Mouse (Mus musculus) CD4-positive, CD25-positive, alpha-beta regulatory T cell, adult 4 months (primary cell): ENCODE data around the gene Sar1b. TPM values are rescaled to one million over a fixed set of nuclear protein-coding genes. Genes with fewer than 3 reads are reported as not detected.
"Not testable (repeated sequence)": the region's sequence is repeated elsewhere in the genome, so short reads cannot be mapped to it uniquely, and the experiment has no call there.

Source experiments
- ATAC-seq: one replicate; pipeline ENCODE4 v1.8.0; 2017
- polyA plus RNA-seq, 2 experiments: library from polyadenylated mRNA; unstranded; fragments of 100-300 nt; shearing (Covaris generic); gene quantifications; one replicate each; pipeline ENCODE4 v1.2.1; 2017

The Sar1b gene
- polyA plus RNA-seq, 2 experiments from 2014 or later, result 128 to 129 TPM

DNA sequence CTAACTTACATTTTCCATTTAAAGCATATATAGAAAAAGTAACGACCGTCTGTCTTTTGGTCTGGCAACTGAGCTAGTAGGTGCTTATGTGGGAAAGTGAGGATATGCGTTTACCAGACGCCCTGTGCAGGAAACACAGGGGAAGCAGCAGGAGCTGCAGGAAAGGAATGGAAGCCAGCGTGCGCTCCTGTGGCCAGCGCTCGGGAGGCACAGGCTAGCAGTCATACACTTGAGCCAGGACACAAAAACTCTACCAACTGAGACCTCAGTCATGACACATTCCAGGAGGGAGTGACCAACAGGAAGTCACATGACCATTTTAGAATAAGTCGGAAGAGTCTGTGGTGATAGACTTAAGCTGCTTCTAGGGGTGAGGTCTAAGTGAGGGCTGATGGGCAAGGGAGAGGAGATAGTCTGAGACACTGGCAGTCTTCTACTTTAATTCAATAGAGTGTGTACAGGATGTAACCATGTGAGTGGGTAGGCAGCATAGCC is 17.3 kb downstream of the Sar1b start:
- no peak for ATAC-seq

DNA sequence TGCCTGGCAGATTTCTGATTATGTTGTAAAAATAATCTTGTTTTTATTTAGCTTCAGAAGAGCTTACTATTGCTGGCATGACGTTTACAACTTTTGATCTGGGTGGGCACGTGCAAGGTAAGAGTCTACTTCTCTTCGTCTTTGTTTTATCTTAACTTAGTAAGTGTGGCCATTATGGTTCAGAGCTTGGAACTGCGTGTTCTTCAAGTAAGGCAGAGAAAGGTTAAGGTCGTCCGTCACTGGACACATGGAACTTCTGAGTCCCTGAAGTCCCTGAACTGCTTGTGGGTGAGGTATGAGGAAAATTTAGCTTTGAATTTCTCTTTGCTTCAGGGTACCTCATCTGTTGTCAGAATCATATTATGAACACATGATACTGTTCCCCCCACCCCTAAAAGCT is 19.2 kb downstream of the Sar1b start:
- ATAC-seq, result no peak

DNA sequence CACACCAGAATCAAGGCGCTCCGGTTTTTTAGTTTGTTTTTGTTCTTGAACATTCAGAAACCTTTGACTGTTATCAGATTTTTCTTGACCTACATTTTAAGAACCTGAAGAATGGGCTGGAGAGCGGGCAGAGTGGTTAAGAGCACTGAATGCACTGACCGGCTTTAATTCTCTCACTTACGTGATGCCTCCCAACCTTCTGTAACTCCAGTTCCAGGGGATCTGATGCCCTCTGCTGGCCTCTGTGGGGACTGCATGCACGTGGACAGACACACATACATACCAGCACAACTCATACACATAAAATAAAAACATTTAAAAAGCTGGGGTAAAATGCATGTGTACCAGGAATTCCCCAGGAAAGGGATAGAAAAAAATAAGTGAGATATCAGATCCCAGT is 22.4 kb downstream of the Sar1b start:
- no peak for ATAC-seq

DNA sequence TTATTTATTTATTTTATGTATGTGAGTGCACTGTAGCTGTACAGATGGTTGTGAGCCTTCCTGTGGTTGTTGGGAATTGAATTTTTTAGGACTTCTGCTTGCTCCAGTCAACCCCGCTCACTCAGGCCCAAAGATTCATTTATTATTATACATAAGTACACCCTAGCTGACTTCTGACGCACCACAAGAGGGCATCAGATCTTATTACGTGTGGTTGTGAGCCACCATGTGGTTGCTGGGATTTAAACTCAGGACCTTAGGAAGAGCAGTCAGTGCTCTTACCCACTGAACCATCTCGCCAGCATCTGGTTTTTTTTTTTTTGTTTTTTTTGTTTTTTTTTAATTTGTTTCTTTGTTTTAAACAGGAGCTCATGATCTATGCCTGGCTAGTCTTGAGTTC is 26.2 kb downstream of the Sar1b start:
- ATAC-seq, result not testable (repeated sequence)

DNA sequence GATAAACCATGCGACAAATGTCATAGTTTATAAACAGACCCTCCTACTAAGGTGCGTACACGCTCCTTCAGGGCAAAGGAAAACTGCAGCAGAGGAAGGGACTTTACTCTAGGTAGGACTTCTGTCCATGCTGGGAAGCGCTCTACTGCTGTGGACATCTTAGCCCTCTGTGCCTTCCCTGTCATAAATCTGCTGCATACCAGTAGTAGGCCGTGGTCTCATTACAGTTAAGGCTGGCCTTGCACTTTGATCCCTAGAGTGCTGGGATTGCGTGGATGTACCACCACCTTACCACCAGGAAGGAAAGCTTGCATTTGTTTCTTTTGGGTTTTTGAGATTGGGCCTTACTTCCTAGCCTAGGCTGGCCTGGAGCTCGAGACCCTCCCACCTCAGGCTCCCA is 27.2 kb downstream of the Sar1b start:
- no peak for ATAC-seq

DNA sequence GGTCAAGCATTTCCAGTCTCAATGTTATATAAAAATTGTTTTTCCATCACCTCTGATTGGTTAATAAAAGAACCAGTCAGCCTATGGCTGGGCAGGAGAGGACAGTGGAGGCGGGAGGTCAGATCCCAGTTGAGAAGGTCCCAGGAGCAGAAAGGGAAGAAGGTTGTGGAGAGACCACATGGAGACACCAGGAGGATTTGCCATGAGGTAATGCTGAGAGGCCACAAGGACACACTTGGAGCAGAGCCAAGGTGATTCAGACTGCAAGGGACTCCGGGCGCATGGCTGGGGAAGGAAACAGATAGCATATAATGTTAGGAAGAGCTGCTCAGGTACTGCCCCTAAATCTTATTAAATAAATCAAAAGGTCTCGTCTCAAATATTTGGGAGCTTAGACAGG is 32.8 kb downstream of the Sar1b start:
- no peak for ATAC-seq

DNA sequence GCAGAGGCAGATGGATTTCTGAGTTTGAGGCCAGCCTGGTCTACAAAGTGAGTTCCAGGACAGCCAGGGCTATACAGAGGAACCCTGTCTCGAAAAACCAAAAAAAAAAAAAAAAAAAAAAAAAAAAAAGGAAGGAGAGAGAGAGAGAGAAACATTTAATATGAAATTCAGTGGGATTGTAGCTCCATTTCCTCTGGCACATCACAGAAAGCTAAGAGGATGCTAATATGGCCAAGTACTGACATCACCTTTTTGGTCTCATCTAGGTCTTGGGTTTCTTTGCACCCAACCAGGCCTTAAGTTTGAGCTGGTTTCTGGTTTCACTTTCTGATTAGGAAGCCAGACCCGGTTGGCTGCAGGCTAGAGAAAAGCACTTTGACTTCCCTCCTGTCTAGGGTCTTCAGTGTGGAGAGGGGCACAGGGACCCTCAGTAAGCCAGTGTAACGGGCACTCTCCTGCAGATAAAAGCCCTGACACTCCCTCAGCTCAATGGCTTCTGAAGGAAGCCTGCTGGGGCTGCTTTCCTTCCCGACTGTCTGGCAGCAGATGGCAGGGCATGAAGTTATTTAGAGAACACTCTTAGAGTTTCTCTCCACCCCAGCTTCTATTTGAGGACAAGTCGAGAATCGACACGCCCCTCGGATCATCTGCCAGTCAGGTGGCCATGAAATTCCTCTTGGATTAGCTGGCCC is 37.3 kb downstream of the Sar1b start:
- ATAC-seq, result peak; percentile 75

DNA sequence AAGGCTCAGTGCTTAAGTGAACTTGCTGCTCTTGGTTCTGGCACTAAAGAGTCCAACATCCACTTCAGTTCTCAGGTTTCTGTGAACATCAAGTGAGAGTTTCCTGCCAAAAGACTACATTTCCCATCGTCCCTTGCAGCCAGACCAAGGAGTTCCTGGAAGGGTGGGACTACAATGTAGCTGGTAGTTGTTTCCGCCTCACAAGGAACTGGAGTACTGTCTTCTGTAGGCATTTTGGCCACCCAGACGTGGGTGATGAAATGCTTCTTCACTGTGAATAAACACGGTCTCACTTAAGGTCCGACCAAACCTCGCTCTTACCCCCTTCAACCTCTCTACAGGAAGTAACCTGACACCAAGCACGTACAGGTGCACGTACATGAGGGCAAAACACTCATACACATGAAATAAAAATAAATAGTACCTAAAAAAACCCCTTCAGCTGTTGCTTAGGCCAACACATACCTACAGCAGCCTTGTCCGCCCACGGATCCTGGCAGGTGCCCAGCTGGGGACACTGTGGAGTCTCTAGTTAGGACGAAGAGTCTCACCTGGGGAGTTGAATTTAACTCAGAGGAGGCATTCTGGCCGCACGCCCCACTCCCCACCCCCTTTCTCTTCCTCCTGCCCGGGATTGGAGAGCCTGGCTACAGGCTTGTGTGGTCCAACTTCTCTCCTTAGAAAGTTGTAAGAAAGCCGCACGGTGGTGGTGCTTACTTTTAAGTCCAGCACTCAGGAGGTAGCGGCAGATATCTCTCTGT is 41.9 kb downstream of the Sar1b start:
- peak; percentile 90 for ATAC-seq

DNA sequence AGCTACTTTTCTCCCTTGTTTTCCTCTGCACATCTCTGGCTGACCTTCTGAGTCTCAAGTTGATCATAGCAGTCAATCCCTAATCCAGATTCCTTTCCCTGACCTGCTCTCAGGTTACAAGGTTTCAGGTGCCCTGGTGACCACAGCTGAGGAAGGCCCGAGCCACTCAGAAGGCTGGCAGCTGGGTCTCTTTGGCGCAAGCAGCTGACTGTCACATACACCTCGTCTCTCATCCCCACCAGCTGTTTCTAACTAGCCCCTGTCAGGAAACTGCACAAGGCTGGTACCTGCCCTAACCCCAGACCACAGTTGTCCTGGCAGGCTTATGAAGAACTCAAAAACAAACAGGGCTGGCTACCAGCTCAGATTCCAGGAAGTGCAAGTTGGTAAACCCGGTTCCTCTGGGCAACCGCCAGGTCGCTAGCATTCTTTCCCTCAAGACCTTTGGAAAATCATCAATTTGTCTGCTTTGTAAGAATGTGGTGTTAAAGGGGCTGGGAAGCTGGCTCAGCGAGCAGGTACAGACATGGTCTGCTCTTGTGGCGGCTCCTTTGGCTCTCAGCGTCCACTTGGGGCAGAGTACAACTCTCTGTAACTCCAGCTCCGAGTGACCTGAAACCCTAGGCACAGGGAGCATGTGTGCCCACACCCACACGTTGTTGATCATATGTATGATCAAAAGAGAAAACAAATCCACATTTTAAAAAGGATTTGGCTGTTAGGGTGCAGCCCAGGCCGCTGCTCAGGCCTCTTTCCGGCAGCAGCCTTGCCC is 43.8 kb downstream of the Sar1b start:
- ATAC-seq, result no peak

DNA sequence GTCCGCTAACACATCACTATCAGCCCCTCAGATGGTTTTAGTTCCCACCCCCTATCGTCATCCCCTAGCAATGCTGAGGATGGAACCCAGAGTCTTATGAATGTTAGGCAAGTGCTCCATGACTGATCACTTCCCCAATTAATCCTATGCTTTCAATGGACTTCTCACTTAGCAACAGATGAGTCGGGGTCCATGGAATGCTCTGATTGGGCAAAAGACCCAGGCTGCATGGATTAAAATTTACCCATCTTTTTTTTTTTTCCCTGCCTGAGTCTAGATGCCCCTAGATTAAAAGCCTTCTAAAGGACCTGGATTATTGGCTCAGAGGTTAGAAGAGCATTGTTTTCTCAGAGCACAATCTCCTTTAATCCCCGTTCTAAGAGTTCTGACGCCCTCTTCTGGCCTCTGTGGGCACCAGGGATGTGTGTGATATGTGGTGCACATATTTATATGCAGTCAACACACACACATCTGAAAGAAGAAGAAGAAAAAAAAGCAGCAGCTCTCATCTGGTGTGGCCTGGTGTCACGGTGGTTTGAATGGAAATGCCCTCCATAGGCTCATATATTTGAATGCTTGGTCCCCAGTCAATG is 46.2 kb downstream of the Sar1b start:
- ATAC-seq, result peak; percentile 24

DNA sequence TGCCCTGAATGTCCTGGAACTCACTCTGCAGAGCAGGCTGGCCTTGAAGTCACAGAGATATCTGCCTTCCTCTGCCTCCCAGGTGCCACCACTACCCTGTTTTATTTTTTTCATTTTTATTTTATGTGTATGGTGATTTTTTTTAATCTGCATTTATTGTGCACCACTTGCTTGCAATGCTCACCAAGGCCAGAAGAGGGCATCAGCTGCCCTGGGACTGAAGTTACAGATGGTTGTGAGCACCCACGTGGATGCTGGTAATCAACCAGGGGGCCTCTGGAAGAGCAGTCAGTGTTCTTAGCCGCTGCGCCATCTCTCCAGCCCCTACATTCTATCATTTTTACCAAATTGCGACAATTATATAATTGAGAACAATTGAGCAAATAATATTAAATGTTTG is 47.7 kb downstream of the Sar1b start:
- no peak for ATAC-seq

DNA sequence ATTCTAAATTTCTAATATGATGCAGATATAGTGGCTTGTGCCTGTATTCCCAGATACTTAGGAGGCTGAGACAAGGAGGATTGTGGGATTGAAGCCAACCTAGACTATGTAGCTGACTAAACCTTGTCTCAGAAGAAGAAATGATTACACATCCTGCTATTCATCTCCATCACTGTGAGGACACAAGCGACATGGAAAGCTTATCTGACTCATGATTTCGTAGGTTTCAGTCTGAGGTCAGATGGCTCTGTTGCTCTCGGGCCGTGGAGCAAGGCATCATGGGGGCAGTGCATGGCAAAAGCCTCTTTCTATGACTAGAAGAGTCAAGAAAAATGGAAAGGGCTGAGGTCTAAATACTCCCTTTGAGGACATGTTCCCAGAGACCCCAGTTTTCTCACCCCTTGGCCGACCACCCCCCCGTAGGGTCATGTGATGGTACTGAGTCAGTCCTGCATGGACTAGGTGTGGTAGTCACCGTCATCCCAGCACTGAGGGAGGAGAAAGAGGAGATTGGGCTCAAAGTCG is 48.6 kb downstream of the Sar1b start:
- ATAC-seq, result no peak

DNA sequence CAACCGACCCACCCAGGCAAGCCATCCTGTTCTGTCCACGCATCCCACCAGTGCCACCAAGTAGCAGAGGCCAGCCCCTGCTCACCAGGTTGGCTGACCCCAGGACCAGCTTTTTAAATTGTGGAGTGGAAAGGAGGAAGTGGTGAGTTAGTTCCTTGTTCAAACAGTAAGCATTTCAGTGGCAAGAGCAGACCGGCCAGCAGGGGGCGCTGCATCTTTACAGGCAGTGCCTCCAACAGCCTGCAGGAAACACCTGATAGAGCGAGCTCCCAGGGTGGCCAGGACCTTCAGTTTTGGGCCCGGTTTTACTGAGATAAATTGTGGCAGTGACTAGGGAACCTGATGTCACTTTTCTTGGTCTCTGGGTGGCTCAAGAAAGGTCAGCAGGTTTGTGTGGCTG is 54.3 kb downstream of the Sar1b start:
- ATAC-seq, result peak; percentile 80

DNA sequence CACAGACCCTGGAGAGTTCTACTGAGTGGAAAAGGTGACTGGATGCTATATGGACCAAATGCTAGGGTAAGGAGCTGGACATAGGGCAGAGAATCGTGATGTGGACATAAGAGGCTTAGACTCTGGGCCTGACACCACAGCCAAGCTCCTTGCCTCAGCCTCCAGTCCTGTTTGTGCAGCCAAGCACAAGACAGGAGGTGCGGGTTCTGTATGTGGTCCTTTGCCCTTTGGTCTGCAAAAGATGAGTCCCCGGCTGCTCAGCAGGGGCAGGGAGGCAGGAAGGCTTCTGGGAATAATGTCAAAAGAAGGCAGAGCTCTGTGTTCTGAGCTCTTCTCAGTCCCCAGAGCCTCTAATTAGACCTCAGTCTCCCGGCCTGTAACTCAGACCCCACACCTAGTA is 55.4 kb downstream of the Sar1b start:
- ATAC-seq, result no peak

DNA sequence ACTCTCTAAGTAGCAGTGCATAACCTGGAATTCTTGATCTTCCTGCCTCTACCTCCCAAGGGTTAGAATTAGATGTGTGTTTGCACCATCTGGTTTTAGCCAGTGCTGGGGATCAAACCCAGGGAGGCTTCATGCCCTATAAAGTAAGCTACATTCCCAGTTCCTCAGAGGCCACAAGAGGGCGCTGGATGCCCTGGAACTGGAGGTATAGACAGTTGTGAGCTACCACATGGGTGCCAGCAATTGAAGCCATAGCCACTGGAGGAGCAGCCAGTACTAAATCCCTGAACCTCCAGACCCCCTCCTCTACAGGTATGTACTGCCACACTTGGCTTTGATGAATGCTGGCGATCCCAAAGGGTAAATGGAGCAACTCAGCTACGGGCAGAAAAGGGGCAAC is 56.5 kb downstream of the Sar1b start:
- peak; percentile 42 for ATAC-seq

DNA sequence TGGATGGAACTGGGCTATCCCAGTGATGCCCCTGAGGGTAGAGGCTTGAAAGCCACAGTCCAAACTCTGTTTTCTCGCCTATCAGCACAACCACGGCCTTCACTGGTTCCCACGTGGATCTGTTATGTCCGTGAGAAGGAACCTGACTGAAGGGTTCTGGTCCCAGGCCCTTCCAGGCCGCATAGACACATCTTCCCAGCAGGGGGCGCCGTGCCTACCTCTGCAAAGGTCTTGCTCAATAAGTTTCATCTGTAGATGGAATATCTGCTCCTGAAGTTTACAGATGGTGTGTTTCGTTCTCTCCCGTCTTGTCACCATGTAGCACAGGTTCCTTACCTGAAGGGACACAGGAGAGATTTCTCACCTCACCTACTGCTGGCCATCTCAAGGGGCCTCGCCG is 57.4 kb downstream of the Sar1b start:
- peak; percentile 48 for ATAC-seq

DNA sequence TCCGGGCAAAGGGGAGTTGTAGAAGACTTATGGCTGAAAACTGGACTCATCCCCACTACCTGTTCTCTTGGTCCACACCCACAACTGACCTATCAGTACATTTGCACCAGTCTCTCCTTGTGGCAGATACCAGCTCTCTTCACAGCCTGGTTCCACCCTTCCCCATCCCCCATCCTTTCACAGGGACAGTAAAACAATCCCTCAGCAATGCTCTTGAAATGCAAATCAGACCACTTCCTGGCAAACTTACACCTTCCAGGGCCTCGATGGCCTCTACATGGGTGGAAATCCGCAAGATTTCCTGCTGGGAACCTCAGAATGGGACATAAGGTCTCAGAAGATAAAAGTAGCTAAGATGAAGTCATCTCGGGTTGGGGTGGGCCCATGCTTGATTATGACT is 59.2 kb downstream of the Sar1b start:
- ATAC-seq, result no peak

DNA sequence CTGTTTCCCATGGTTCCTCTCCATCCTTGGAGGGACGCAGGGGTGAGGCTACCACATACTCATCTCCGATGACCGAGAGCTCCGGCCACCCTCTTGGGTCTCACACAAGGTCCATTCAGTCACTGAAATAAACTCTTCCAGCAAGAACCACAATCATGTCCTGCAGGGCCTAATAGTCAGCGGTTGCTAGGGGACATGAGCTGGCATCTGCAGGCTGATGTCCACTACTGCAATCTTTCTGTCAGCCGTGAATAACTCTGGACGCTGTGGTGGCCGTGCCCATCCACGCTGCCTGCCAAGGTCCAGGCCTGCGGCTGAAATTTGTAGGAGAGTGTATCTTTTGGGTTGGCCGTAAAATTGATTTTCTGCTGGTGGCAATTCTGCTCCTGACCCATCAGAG is 59.8 kb downstream of the Sar1b start:
- ATAC-seq, result no peak

DNA sequence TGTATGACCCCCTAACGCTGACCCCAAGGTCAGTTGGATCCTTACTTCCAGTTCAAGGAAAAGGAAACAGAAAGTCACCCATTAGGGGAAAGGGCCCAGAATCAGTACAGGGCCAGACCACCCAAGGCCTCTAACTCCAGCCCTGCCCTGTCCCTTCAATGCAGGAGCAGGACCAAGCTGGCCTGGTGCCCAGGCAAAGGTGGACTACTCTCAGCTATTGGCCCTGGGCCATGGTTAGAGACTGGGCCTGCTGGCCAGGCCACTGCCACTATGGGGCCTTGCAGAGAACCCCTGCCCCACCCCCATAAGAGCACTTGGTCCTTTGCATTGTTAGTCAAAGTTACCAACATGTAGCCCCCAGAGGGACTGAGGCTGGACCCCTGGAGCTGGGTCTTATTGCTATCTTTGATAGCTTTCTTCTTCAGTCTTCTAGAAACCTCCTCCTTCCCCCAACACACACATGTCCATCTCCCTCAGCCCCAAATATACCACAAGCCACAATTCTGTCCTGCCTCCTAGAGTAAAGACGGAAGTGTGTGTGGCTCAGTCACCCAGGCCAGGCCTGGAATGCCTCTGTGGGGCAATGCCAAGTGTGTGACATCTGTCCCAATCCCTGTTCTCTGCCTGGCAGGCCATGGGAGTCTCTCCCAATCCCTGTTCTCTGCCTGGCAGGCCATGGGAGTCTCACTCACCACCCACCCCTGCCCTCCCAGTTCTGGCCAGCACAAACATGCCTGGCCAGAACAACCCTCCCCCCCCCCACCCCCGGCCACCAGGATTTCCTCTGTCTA is 60.7 kb downstream of the Sar1b start:
- no peak for ATAC-seq

DNA sequence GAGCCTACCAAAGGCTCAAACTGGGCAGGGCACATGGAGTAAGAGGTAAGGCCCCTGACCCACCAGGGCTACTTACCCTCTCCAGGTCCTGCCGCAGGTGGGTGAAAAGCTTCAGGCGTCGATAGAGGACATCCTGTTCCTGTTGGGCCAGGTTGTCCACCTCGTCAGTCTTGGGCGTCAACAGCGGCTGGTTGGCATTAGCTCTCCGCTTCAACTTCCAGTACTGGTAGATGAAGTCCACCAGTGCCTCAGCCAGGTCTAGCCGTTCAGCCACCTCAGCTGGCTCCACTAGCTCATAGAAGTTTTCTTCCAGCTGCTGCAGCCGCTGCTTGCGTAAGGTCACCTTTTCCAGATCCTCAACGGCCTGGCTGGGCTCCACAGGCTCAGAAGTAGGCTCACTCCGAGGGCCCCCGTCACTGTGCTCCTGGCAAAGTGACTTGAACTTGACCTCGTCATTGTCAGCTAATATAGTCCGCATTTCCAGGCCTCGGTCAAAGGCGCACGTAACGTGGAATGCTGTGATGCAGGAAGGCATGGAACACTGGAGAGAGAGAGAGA is 61.5 kb downstream of the Sar1b start:
- no peak for ATAC-seq
